Mouse (Mus musculus) monocyte, adult 59 days (primary cell): ENCODE data around the gene Rnpepl1. TPM values are rescaled to one million over a fixed set of nuclear protein-coding genes. Genes with fewer than 3 reads are reported as not detected.

ENCODE experiments used
- total RNA-seq, 2 experiments: library from RNA; stranded (reverse); gene quantifications; one replicate each; pipeline ENCODE4 v1.2.4; 2023

The Rnpepl1 gene
- total RNA-seq, result 10 to 100 TPM; 85.4 to 87.3 TPM

GRCm38 (mm10) chr1:92910239-92910885 is at the start of gene Rnpepl1:
Gene Rnpepl1 (plus strand): TSS chr1:92910783.

DNA sequence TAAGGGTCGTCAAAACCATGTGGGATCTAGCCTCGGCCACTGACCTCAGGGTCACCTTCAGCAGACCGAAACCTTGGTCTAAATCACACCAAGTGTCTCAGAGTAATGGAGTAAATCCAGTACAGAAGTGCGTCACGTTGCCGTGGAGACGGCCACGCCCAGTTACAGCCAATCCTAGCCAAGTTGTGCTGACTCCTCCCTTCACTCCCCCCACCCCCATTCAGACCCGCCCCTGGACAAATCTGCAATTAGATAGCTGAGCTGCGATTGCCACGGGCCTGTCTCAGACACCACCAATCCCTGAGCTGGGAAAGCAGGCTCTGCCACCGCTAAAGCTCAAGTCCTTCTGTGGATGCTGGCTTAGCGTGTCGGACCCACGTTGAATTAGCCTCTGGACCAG is 7.8 kb upstream of the Rnpepl1 start, which contains the start of gene Ankmy1:
Ankmy1 (minus strand) TSS at position 121 of the 400 bp plus-strand sequence.

DNA sequence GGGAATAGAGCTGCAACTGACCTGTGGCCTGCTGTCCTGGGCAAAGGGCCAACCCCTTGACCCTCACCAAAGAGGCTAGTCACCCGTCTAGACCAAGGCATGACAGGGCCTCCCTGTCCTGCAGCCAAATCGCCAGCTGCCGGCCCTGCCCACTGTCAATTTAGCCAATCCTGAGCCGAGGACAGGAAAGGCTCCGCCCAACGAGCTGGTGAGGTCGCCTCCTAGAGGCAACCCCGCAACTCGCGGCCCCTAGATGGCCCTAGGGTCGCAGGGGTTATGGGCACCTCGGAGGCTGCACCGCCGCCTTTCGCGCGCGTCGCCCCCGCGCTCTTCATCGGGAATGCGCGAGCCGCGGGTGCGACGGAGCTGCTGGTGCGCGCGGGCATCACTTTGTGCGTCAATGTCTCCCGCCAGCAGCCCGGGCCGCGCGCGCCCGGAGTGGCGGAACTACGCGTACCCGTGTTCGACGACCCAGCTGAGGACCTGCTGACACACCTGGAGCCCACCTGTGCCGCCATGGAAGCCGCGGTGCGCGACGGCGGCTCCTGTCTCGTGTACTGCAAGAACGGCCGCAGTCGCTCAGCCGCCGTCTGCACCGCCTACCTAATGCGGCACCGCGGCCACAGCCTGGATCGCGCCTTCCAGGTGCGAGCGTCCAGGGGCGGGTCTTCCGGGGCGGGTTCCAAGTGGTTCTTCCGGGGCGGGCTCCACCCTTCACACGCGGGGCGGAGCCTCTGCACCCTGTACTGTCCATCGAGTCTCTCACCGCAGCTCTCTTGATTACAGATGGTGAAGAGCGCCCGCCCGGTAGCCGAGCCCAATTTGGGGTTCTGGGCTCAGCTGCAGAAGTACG is 3.6 kb upstream of the Rnpepl1 start, which contains the start of gene Dusp28:
Dusp28 (plus strand) TSS at position 203 of the 853 bp plus-strand sequence.

DNA sequence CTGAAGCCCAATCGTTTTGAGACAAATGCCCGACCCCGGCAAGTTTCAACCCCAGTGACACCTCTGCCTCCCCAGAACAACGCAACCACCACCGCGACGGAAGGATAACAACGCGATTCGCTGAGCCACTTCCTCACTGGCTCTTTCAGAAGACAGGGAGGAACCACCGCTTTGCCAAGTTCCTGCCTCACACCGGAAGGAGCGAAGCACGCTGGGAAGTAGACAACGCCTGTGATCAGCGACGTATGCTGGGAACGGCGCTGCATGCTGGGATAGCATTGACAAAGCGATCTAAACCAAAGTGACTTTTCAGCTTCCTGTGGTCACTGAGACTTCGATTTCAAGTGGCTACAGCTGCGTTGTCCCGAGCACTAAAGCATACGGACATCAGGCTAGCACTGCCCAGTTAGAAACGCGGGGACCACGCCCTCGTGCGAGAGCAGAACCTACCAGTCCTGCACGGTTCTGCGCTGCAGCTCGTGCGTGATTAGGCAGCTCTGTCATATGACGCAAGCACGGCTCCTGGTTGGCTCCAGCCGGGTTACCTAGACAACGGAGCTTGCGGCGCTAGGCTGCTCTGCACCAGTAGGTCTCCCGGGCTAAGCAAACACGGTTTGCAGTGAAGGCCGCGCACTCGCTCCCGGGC is 23.7 kb downstream of the Rnpepl1 start, which contains the start of gene Capn10:
Capn10 (plus strand) TSS at position 195 of the 646 bp plus-strand sequence.

GRCm38 (mm10) chr1:92950607-92951006 is 40.0 kb downstream of the Rnpepl1 start, which contains the start of gene Gpr35:
Gene Gpr35 (plus strand): TSS chr1:92950865.

Other genes starting within 250 kb of the Rnpepl1 start
- gene Gpc1, start 79.1 kb upstream of the Rnpepl1 start, total RNA-seq, result 1 to 10 TPM; 3.0 to 3.2 TPM
- gene Ankmy1, start 7.9 kb upstream of the Rnpepl1 start, total RNA-seq, result under 1 TPM; 0.18 to 0.58 TPM
- 1 to 10 TPM; 2.0 to 2.2 TPM for gene Dusp28, start 3.8 kb upstream of the Rnpepl1 start, total RNA-seq
- gene Capn10, start 23.6 kb downstream of the Rnpepl1 start, total RNA-seq, result 10 to 100 TPM; 10.1 to 11.1 TPM
- 100 to 1,000 TPM; 115 to 137 TPM for gene Gpr35, start 40.1 kb downstream of the Rnpepl1 start, total RNA-seq
- gene Aqp12, start 95.6 kb downstream of the Rnpepl1 start, total RNA-seq, result under 1 TPM in 1 of 2 experiments, not detected in 1; 0.76 TPM
- 1 to 10 TPM; 1.0 to 1.5 TPM for gene Kif1a, start 191.2 kb downstream of the Rnpepl1 start, total RNA-seq
- not detected for gene Agxt, start 224.5 kb downstream of the Rnpepl1 start, total RNA-seq